Mouse (Mus musculus) retina, postnatal 1 day (tissue): ENCODE results near the gene Lonrf2.

Experiments used
- DNase-seq: peaks from one replicate; pipeline ENCODE4 v3.0.0-alpha.2; 2012

Gene Lonrf2

GRCm38 (mm10) chr1:38835568-38836476 is 689 bp downstream of the Lonrf2 start:
- DNase-seq = peak; percentile 73

DNA sequence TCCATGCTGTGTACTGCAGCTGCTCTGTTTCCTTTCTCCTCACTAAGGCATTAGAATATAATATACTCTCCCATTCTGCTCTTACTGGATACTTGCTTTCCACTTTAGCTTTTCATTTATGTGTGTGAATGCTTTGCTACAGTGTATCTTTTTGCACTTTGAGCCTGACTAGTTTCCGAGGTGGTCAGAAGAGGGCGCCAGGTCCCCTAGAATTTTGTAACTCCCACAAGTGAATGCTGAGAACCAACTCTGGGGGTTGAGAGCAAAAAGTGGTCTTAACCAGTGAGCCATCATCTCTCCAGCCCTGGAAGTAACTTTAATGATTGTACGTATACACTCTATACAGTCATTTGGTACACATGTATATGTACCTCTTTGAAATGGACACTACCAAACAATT is 1.6 kb downstream of the Lonrf2 start:
- peak; percentile 79 for DNase-seq

- peak; percentile 30 for DNase-seq
Observed at GRCm38 (mm10) chr1:38824926-38825325, 11.6 kb downstream of the Lonrf2 start.

DNA sequence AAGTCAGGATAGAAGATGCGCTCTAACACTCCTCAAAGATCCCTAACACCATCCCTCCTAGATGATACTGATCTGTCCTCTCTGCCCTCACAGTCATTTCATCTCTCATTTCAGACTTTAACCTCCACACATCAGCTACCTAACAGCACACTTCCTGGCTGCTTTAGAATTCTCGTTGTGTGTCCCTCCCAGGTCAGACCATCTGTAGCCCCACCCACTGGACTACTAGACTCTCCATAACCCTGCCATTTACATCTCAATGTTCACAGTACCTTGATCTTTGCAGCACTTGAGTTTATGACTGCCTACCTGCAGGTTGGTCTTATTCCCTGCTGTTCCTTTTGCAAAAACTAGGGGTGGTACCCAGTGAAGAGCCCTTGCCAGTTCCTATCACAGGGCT is 12.7 kb downstream of the Lonrf2 start:
- no peak for DNase-seq

DNA sequence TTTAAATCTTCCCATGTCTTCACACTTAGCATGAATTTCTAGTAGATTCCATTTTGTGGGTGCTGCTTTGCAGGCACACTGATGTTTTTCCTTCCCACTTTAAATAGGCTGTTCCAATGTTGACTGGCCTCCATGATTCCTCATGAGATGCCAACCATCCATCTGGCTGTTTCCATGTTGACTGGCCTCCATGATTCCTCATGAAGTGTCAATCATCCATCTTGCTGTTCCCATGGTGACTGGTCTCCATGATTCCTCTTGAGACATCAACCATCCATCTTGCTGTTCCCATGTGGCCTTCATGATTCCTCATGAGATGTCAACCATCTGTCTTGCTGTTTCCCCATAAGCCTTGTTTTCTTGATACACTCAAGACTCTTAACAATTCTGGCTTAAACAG is 16.8 kb downstream of the Lonrf2 start:
- DNase-seq = no peak

- DNase-seq = no peak
Observed at GRCm38 (mm10) chr1:38817671-38818070, 18.8 kb downstream of the Lonrf2 start.

GRCm38 (mm10) chr1:38817268-38817667 is 19.2 kb downstream of the Lonrf2 start:
- no peak for DNase-seq

DNA sequence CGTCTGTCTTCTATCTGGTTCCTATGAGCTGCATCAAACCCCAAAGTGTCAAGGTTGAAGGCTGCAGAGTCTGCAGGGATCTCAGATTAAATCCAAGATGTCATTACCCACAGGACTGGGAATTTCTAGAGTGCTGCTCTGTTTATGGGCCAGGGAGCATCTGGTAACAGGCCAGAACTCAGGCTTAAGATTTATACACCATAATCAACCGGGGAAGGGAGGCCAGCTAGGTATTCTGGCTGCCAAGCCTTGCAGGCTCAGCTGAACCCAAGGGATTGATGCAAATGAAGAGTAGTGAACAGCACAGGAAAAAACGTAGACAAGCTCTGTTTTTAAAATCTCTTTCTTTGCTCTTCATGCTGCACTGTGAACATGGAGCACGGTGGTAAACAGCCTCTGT is 20.2 kb downstream of the Lonrf2 start:
- no peak for DNase-seq

DNA sequence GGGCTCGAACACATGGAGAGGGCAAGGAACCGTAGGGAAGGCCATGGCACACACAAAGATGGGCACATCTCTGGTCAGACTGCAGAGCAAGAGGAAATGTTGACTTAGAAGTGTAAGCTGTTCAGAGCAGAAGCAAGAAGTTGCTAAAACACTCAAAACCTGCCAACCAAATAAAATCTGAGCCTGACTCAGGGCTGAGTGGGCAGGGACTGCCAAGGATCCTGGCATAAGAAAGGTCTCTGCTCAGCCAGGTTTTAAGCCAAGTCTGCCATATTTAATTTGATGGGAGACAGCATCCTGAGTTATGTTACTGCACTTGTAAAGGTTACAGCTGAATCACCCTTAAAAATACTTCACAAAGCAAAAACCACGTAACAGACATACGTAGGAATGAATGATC is 29.4 kb downstream of the Lonrf2 start:
- no peak for DNase-seq

DNA sequence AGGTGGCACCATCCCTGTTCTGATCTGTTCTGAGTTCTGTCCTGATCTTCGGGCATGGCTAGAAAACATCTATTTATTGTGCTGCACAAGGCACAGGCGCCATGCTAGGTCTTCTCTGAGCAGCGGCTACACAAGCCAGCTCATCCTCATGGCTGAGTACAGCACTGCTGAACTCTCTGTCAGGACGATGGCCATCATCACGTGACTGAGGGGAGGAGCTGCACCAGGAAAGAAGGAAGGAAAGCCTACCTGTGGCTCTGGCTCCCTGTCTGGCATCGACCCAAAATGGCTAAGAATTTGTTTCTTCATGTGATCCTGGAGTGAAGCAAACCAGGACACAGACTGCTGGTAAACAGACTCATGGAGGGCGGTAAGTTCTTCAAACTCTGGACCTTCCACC is 36.1 kb downstream of the Lonrf2 start:
- no peak for DNase-seq

DNA sequence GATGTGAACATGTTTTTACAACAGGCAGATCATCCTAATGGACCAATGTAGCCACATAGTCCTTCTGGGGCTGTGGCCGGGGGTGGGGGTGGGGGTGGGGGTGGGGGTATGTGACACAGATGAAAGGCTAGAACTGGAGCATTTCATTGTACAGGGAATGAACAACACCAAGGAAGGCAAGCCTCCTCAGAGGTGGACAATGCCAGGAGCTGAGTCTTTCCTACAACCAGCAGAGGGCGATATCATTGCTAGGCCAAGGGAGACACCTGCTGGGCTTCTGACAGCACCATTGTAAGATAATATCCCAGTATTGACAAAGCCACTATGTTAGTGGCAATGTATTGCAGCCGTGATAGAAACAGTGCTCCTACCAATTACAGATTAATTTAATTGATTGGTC is 37.2 kb downstream of the Lonrf2 start:
- peak; percentile 73 for DNase-seq

DNA sequence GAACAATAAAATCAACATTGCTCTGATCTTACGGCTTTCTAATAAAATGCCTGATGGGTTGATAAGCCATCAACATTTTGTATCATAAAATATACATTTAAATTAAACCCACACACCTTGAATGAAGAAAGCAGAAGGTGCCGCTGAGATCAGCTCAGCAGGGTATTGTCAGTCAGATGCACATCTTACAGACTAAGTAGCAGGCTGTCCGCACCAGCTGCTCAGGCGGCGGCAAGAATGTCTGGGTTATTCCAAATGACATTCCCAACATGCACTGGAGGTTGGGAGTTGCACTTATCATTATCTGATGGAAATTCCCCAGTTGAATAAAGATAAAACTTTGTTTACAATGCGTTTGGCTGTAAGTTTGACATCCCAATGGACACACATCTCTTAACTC is 39.6 kb downstream of the Lonrf2 start:
- no peak for DNase-seq

DNA sequence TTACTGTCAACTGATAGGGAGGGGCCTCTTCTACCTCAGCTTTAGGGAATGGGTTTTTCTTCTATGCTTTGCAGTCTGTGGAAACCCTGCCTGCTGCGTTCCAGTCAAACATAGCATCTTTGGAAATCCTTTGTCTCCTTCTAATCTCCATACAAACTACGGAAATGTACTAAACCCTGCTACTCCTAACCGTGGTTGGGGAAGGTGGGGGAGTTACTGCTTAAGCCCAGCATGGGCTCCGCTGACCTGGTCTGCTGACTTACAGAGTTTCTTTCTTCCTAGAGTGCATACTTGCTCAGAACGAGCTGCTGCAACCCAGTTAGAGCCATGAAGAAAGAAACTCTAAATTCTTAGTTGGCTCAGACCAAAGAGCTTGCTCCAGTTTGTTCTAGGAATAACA is 41.0 kb downstream of the Lonrf2 start:
- DNase-seq = no peak

GRCm38 (mm10) chr1:38791016-38791810 is 45.3 kb downstream of the Lonrf2 start:
- no peak for DNase-seq

GRCm38 (mm10) chr1:38789988-38790602 is 46.4 kb downstream of the Lonrf2 start:
- peak; percentile 20 for DNase-seq

GRCm38 (mm10) chr1:38788904-38789303 is 47.6 kb downstream of the Lonrf2 start:
- DNase-seq = peak; percentile 42

GRCm38 (mm10) chr1:38787443-38787842 is 49.1 kb downstream of the Lonrf2 start:
- DNase-seq = peak; percentile 84

DNA sequence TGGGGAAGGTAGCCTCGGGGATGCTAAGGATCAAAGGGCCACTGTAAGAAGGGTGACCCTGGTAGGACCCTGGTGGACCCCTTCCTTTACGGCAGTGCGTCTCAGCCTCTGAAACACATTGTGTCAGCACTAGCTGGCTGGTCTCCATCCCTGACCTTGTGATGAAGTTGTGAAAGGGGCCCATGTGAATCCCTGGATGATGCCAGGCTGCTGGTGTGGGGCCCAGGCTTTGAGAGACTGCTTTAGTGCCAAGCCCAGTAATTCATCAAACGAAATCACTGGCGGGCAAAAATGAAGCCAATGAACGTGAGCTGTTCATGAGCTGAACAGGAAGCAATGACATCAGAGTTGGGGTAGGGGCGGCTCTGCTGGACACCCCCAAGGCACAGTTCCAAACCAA is 50.2 kb downstream of the Lonrf2 start:
- no peak for DNase-seq

DNA sequence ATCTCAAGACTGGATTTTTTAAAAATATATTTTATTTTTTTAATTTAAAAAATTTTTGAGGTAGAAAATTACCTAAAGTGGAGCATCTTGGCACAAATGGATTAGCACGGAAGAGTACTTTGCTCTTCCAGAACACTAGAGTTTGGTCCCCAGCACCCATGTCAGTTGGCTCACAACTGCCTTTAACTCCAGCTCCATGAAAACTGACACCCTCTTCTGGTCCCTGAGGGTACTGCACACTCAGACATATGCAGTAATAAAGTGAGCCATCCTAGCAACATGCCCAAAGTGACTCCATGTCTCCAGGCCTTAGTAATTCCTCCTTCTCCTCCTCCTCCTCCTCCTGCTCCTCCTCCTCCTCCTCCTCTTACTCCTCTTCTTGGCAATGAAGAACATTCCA is 58.2 kb downstream of the Lonrf2 start:
- DNase-seq = no peak

DNA sequence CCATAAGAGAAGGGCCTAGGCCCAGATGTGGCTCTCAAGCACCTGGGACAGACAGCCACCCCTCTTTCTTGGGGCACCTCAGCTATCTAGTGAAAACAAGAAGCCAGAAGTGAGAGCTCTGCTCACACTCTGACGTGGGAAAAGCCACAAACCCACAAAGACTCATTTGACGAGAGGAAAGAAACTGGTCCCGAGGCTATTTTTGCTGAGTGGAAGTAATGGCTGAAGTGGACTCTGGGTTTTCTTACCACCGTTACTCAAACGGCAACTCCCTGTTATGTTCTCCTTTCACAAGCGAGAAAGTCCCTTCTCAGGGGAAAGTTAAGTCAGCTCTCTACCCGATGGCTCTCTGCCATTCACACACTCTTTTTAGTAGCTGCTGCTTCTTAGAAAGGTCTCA is 59.0 kb downstream of the Lonrf2 start:
- no peak for DNase-seq

- no peak for DNase-seq
Observed at GRCm38 (mm10) chr1:38775713-38776112, 60.8 kb downstream of the Lonrf2 start.

DNA sequence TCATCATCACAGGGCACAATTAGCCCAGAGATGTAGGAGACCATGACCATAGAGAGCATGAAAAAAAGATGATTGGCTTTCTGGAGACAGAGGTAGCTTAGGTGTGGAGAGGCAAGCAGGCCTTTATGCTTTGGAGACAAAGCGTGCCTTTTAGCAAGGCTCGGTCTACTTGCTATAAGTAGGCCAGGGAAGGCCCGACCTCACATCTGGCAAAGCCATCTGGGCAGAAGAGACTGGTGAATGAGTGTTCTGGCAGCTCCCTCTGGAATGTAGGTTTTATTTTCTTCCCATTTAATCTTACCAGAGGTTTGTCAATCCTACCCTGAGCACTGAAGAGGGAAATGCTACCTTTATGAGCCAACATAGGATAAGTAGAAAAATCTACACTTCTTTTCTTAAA is 65.8 kb downstream of the Lonrf2 start:
- no peak for DNase-seq

DNA sequence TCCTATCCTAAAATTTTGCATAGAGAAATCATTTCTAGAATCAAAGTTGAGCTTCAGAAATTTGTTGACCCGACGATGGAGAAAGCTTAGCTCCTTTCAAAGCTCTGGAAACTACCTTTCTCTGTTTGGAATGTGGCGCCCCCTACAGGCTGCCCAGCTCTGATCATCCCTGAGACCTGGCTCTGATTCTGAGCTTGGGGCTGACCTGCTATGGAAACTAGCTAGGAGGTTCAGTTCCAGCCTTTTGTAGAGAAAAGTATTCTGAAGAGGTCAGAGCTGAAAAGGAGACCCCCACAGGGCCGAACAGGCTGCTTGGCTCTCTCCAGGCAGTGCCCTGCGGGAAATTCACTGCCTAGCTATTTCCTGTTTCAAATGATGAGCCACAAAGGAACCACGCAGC is 66.6 kb downstream of the Lonrf2 start:
- DNase-seq = peak; percentile 68

DNA sequence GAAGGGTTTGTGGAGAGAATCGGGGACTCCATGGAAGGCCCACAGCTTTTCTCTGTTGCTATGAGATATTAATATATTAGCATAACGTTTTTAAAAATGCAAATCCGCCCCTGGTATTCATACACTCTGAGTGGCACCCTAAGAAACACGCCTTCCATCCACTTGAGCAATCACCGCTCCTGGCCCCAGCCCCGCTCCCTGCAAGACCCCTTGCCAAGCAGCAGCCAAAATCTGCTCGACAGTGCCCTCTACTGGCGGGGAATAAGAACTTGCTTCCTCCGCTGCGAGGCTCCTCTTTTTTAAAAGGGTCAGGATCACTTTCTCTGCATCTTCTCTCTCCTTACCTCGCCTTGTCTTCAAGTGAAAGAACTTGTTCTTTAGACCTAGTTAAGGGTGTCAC is 68.7 kb downstream of the Lonrf2 start:
- peak; percentile 90 for DNase-seq
